Mouse (Mus musculus): ENCODE results near the gene Tyw1. TPM values are rescaled to one million over a fixed set of nuclear protein-coding genes. Genes with fewer than 3 reads are reported as not detected.
"Not testable (repeated sequence)": the region's sequence is repeated elsewhere in the genome, so short reads cannot be mapped to it uniquely, and the experiment has no call there.

The Tyw1 gene
- polyA plus RNA-seq, 1 experiment, result 17.8 TPM

GRCm38 (mm10) chr5:130254164-130255016 is 1.0 kb upstream of the Tyw1 start:
- Histone ChIP-seq H3K4me1 (ENCODE audit: control insufficient read depth, insufficient read depth, low read length) (no peaks in the 10 kb centered on the region; the same call in 1 of the 2 replicates), H3K27ac (ENCODE audit: insufficient read depth, low read length) (no peak overlapping the region), H3K27me3 (ENCODE audit: control insufficient read depth, insufficient read depth, low read length) (no peaks in the 10 kb centered on the region), H3K4me3 (replicated peaks; ENCODE audit: insufficient read depth, low read depth, low read length) (peak overlapping the region; percentile 79)
- 8% methylated on average over 19 of the region's 19 CpGs for WGBS
- TF ChIP-seq CTCF (IDR thresholded peaks at IDR 0.05; ENCODE audit: borderline replicate concordance, insufficient read depth, low read depth, low read length) (peak; percentile 31; the same call in 1 of the 2 replicates), POLR2A (IDR thresholded peaks at IDR 0.05; ENCODE audit: borderline replicate concordance, insufficient read depth, low read length) (no peak)
- peak in 1 of 2 experiments; percentile 52 for DNase-seq

DNA sequence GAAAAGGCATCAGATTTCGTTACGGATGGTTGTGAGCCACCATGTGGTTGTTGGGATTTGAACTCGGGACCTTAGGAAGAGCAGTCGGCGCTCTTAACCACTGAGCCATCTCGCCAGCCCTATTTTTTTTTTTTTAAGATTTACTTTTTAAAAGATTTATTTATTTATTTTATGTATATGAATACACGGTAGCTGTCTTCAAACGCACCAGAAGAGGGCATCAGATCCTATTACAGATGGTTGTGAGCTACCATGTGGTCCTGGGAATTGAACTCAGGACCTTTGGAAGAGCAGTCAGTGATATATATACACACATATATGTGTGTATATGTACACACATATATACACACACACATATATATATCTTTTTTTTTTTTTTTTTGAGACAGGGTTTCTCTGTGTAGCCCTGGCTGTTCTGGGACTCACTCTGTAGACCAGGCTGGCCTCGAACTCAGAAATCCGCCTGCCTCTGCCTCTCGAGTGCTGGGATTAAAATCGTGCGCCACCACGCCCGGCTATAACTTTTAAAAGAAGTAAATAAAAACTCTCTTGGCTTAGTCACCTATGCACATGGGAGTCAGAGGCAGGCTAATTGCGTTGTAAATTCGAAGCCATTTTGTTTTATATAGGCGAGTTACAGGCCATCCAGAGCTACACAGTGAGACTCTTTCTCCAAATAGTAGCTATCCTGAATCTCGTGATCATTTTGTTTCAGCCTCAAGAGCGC is 543 bp downstream of the Tyw1 start:
- not testable (repeated sequence) for H3K4me3 ChIP-seq (replicated peaks; ENCODE audit: insufficient read depth, low read depth, low read length); H3K27me3 ChIP-seq (ENCODE audit: control insufficient read depth, insufficient read depth, low read length); H3K27ac ChIP-seq (ENCODE audit: insufficient read depth, low read length); H3K4me1 ChIP-seq (ENCODE audit: control insufficient read depth, insufficient read depth, low read length); DNase-seq
- 26% methylated on average over 20 of the region's 20 CpGs for WGBS

- H3K4me1 ChIP-seq (ENCODE audit: control insufficient read depth, insufficient read depth, low read length), result no peaks in the 10 kb centered on the region; the same call in 1 of the 2 replicates
- peak overlapping the region; percentile 82 for H3K4me3 ChIP-seq (replicated peaks; ENCODE audit: insufficient read depth, low read depth, low read length)
- under 1% methylated on average over 25 of the region's 25 CpGs for WGBS
- H3K27me3 ChIP-seq (ENCODE audit: control insufficient read depth, insufficient read depth, low read length), result no peaks in the 10 kb centered on the region
- H3K27ac ChIP-seq (ENCODE audit: insufficient read depth, low read length), result peak overlapping the region; percentile 26; the same call in 1 of the 2 replicates
- DNase-seq, result peak; percentile 93 to 97
- TF ChIP-seq CTCF (IDR thresholded peaks at IDR 0.05; ENCODE audit: borderline replicate concordance, insufficient read depth, low read depth, low read length), result no peak
- peak; percentile 66; the same call in 1 of the 2 replicates for TF ChIP-seq POLR2A (IDR thresholded peaks at IDR 0.05; ENCODE audit: borderline replicate concordance, insufficient read depth, low read length)
These were observed 1.4 kb downstream of the Tyw1 start for GRCm38 (mm10) chr5:130256678-130257271.

DNA sequence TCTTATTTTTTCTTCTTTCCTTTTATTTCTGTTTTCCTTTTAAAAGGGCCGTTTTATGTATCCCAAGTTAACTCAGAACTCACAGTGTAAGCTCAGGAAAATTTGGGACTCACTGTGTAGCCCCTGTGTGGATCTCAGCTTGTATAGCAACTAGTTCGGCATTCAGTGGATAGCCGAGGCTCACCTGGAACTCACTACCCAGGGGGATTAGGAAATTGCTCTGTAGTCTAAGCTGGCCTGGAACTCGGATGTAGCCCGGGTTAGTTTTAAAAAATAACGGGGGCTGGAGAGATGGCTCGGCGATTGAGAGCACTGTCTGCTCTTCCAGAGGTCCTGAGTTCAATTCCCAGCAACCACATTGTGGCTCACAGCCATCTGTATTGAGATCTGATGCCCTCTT is 1.9 kb downstream of the Tyw1 start:
- Histone ChIP-seq H3K4me1 (ENCODE audit: control insufficient read depth, insufficient read depth, low read length) (no peaks in the 10 kb centered on the region; the same call in 1 of the 2 replicates), H3K4me3 (replicated peaks; ENCODE audit: insufficient read depth, low read depth, low read length) (peak overlapping the region; percentile 82), H3K27me3 (ENCODE audit: control insufficient read depth, insufficient read depth, low read length) (no peaks in the 10 kb centered on the region), H3K27ac (ENCODE audit: insufficient read depth, low read length) (no peak overlapping the region)
- peak in 1 of 2 experiments; percentile 24 for DNase-seq
- TF ChIP-seq CTCF (IDR thresholded peaks at IDR 0.05; ENCODE audit: borderline replicate concordance, insufficient read depth, low read depth, low read length) (no peak), POLR2A (IDR thresholded peaks at IDR 0.05; ENCODE audit: borderline replicate concordance, insufficient read depth, low read length) (no peak)
- 4% methylated on average over 8 of the region's 8 CpGs for WGBS

DNA sequence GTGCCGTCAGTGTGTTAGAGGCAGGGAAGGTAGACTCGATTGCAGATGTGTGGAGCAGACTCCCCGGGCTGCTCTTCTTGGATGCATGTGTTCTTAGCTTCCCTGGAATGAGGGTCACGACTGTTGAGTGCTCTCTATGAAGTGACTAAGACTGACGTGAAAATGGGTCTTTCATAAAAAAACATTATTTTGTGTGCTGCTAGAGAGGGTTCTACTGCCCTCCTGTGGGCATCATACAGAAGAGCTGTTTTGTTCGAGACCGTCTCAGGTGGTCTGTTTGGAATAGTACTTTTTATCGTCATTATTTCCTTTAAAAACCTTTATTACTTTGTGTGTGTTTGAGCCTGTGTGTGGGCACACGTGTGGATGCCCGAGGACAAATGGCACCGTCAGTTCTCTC is 8.0 kb downstream of the Tyw1 start:
- 74% methylated on average over 11 of the region's 11 CpGs for WGBS

GRCm38 (mm10) chr5:130264433-130265005 is 9.1 kb downstream of the Tyw1 start:
- DNase-seq, result no peak
- Histone ChIP-seq H3K27me3 (ENCODE audit: control insufficient read depth, insufficient read depth, low read length) (no peaks in the 10 kb centered on the region), H3K27ac (ENCODE audit: insufficient read depth, low read length) (no peak overlapping the region), H3K4me3 (replicated peaks; ENCODE audit: insufficient read depth, low read depth, low read length) (no peak overlapping the region), H3K4me1 (ENCODE audit: control insufficient read depth, insufficient read depth, low read length) (no peaks in the 10 kb centered on the region; the same call in 1 of the 2 replicates)
- TF ChIP-seq CTCF (IDR thresholded peaks at IDR 0.05; ENCODE audit: borderline replicate concordance, insufficient read depth, low read depth, low read length), result no peak
- no peak for TF ChIP-seq POLR2A (IDR thresholded peaks at IDR 0.05; ENCODE audit: borderline replicate concordance, insufficient read depth, low read length)
- 87% methylated on average over 6 of the region's 6 CpGs for WGBS

More for the DNA sequence above, 8.0 kb downstream of the Tyw1 start:
- Histone ChIP-seq H3K27ac (ENCODE audit: insufficient read depth, low read length) (no peak overlapping the region), H3K4me1 (ENCODE audit: control insufficient read depth, insufficient read depth, low read length) (no peaks in the 10 kb centered on the region), H3K27me3 (ENCODE audit: control insufficient read depth, insufficient read depth, low read length) (no peaks in the 10 kb centered on the region), H3K4me3 (replicated peaks; ENCODE audit: insufficient read depth, low read depth, low read length) (no peak overlapping the region)
- no peak for DNase-seq
- no peak for TF ChIP-seq CTCF (IDR thresholded peaks at IDR 0.05; ENCODE audit: borderline replicate concordance, insufficient read depth, low read depth, low read length)
- TF ChIP-seq POLR2A (IDR thresholded peaks at IDR 0.05; ENCODE audit: borderline replicate concordance, insufficient read depth, low read length), result no peak

DNA sequence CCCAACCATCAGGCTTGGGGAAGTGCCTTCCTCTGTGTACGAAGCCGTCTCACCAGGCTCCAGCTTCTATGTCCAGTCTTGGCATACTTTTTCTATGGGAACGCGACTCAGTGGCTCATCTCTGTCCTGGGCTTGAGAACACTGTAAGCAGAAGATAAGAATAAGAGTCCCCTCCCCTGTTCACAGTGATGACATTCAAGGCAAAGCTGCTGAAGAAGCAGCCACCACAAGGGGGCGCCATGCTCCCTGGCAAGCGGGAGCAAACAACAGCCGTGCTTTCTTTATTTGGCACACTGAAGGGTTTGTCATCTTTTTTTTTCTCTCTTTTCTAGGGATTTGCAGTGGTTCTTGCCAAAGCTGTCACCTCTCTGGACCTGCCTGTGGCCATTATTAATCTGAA is 11.2 kb downstream of the Tyw1 start:
- H3K27ac ChIP-seq (ENCODE audit: insufficient read depth, low read length), result no peak overlapping the region
- DNase-seq, result peak; percentile 23 to 39
- TF ChIP-seq POLR2A (IDR thresholded peaks at IDR 0.05; ENCODE audit: borderline replicate concordance, insufficient read depth, low read length) (no peak), CTCF (IDR thresholded peaks at IDR 0.05; ENCODE audit: borderline replicate concordance, insufficient read depth, low read depth, low read length) (peak; percentile 49; the same call in 1 of the 2 replicates)
- 72% methylated on average over 7 of the region's 7 CpGs for WGBS
- H3K27me3 ChIP-seq (ENCODE audit: control insufficient read depth, insufficient read depth, low read length), result no peaks in the 10 kb centered on the region
- H3K4me1 ChIP-seq (ENCODE audit: control insufficient read depth, insufficient read depth, low read length), result no peaks in the 10 kb centered on the region; the same call in 1 of the 2 replicates
- no peak overlapping the region for H3K4me3 ChIP-seq (replicated peaks; ENCODE audit: insufficient read depth, low read depth, low read length)

Data from cerebellum, adult 2 months (tissue).